Mouse (Mus musculus) heart, postnatal 0 days (tissue): ENCODE results near the gene Phf6.

Experiments
- CTCF ChIP-seq: IDR thresholded peaks from 2 replicates; pipeline ENCODE4 v1.5.1; 2016; ENCODE audit warnings: antibody characterized with exemption, control low read depth, low read depth
- EP300 ChIP-seq: IDR thresholded peaks from 2 replicates; pipeline ENCODE4 v1.6.1; 2016; ENCODE audit warnings: antibody characterized with exemption, low read depth

GRCm38 (mm10) chrX:52929779-52930178 is 17.7 kb downstream of the Phf6 start:
- TF ChIP-seq CTCF (no peak), EP300 (no peak)
